Mouse (Mus musculus) hindbrain, postnatal 0 days (tissue): ENCODE data around the gene Sacs. TPM values are rescaled to one million over a fixed set of nuclear protein-coding genes. Genes with fewer than 3 reads are reported as not detected.

Experiments used
- ATAC-seq: fragments of 200-750 bp; cut with Nextera tagmentation; 2 replicates; pipeline ENCODE4 v1.8.0; 2017; ENCODE audit warnings: mild to moderate bottlenecking, moderate TSS enrichment, moderate library complexity
- DNase-seq: peaks from one replicate; pipeline ENCODE4 v3.0.0-alpha.2; 2015; ENCODE audit warnings: low spot score
- H3K27ac ChIP-seq: fragments of 300-500 bp; sonication (generic); 2 replicates; pipeline ENCODE4 v1.5.1; 2014; ENCODE audit warnings: mild to moderate bottlenecking
- H3K27me3 ChIP-seq: fragments of 300-500 bp; sonication (generic); 2 replicates; pipeline ENCODE4 v1.6.1; 2014; ENCODE audit warnings: low read length, mixed read lengths; ENCODE audit not compliant: insufficient read depth
- H3K36me3 ChIP-seq: fragments of 300-500 bp; sonication (generic); 2 replicates; pipeline ENCODE4 v1.6.1; 2014; ENCODE audit warnings: low read length, mixed read lengths; ENCODE audit not compliant: insufficient read depth
- H3K4me1 ChIP-seq: fragments of 300-500 bp; sonication (generic); 2 replicates; pipeline ENCODE4 v1.6.1; 2014; ENCODE audit warnings: antibody characterized with exemption, low read length, mixed read lengths; ENCODE audit not compliant: insufficient read depth
- H3K4me2 ChIP-seq: fragments of 300-500 bp; sonication (generic); 2 replicates; pipeline ENCODE4 v1.6.1; 2014; ENCODE audit warnings: low read depth, mild to moderate bottlenecking, low read length, moderate library complexity, mixed read lengths
- H3K4me3 ChIP-seq: fragments of 300-500 bp; sonication (generic); 2 replicates; pipeline ENCODE4 v1.5.1; 2014; ENCODE audit warnings: low read length
- H3K9ac ChIP-seq: fragments of 300-500 bp; sonication (generic); replicated peaks from 2 replicates; pipeline ENCODE4 v1.6.1; 2014; ENCODE audit warnings: mild to moderate bottlenecking, low read length, moderate library complexity, mixed read lengths
- H3K9me3 ChIP-seq: fragments of 300-500 bp; sonication (generic); 2 replicates; pipeline ENCODE4 v1.6.1; 2016; ENCODE audit warnings: low read length, mixed read lengths
- CTCF ChIP-seq: IDR thresholded peaks from 2 replicates; pipeline ENCODE4 v1.5.1; 2016; ENCODE audit warnings: antibody characterized with exemption, control low read depth, low read depth
- WGBS: fragments of 180-500 bp; shearing (Covaris S2); extraction: QIAGEN DNeasy Blood & Tissue Kit; methylation state at CpG from one replicate; pipeline ENCODE4 v1.1.7; 2014; 5-methylcytosine and 5-hydroxymethylcytosine counted together
- polyA plus RNA-seq: library from polyadenylated mRNA; unstranded; fragments of >200 nt; fragmentation: Nextera tagmentation; extraction: Ambion mirVana; gene quantifications from 2 replicates; pipeline ENCODE4 v1.2.1, GENCODE M21; 2015
- total RNA-seq: library from RNA; depleted of rRNA; stranded (reverse); fragments of >200 nt; gene quantifications from 2 replicates; pipeline ENCODE4 v1.2.3, GENCODE M21; 2014; rRNA removed

Gene Sacs
- total and polyA plus RNA-seq, 2 experiments from 2014 or later = 7.2 to 37.7 TPM

GRCm38 (mm10) chr14:61288606-61289286 lies 150.5 kb downstream of the Sacs start:
- no peak for TF ChIP-seq CTCF
- no peaks in the 10 kb centered on the region for H3K9me3 ChIP-seq
- H3K27ac ChIP-seq = no peak overlapping the region
- no peak for DNase-seq
- H3K36me3 ChIP-seq = no peaks in the 10 kb centered on the region
- H3K27me3 ChIP-seq = no peaks in the 10 kb centered on the region
- no peak overlapping the region for H3K4me2 ChIP-seq
- no peak for ATAC-seq
- no peak overlapping the region for H3K9ac ChIP-seq
- WGBS = 67% methylated on average over 19 of the region's 19 CpGs
- no peak overlapping the region for H3K4me3 ChIP-seq
- no peaks in the 10 kb centered on the region for H3K4me1 ChIP-seq

Other genes starting within 250 kb of the Sacs start
- gene Tnfrsf19, start 92.0 kb upstream of the Sacs start, total RNA-seq = 42.2 and 51.6 TPM in 2 replicates
- gene Tnfrsf19, start 92.0 kb upstream of the Sacs start, polyA plus RNA-seq = 28.9 and 29.0 TPM in 2 replicates
- 0.52 and 0.72 TPM in 2 replicates for gene Sgcg, start 120.0 kb downstream of the Sacs start, total RNA-seq
- 0.49 and 0.76 TPM in 2 replicates for gene Sgcg, start 120.0 kb downstream of the Sacs start, polyA plus RNA-seq
- 0.94 and 2.8 TPM in 2 replicates for gene Arl11, start 171.3 kb downstream of the Sacs start, total RNA-seq
- 0.54 and 0.56 TPM in 2 replicates for gene Arl11, start 171.3 kb downstream of the Sacs start, polyA plus RNA-seq
- gene Ebpl, start 222.0 kb downstream of the Sacs start, total RNA-seq = 2.2 and 4.1 TPM in 2 replicates
- 11.5 and 12.0 TPM in 2 replicates for gene Ebpl, start 222.0 kb downstream of the Sacs start, polyA plus RNA-seq